Mouse (Mus musculus) neural tube, embryonic 14.5 days (tissue): ENCODE results near the gene Hcrt. TPM values are rescaled to one million over a fixed set of nuclear protein-coding genes. Genes with fewer than 3 reads are reported as not detected.

Experiments used
- ATAC-seq: fragments of 200-750 bp; cut with Nextera tagmentation; 2 replicates; pipeline ENCODE4 v1.8.0; 2017; ENCODE audit warnings: low read depth, mild to moderate bottlenecking, moderate TSS enrichment, moderate library complexity
- H3K27ac ChIP-seq: fragments of 300-500 bp; sonication (generic); 2 replicates; pipeline ENCODE4 v1.5.1; 2014; ENCODE audit warnings: low read depth, mild to moderate bottlenecking, control low read depth, low read length, moderate library complexity, mixed read lengths
- H3K27me3 ChIP-seq: fragments of 300-500 bp; sonication (generic); 2 replicates; pipeline ENCODE4 v1.6.1; 2014; ENCODE audit warnings: low read length; ENCODE audit not compliant: control insufficient read depth, insufficient read depth
- H3K36me3 ChIP-seq: fragments of 300-500 bp; sonication (generic); 2 replicates; pipeline ENCODE4 v1.6.1; 2014; ENCODE audit warnings: low read length, mixed read lengths; ENCODE audit not compliant: control insufficient read depth, insufficient read depth
- H3K4me1 ChIP-seq: fragments of 300-500 bp; sonication (generic); 2 replicates; pipeline ENCODE4 v1.6.1; 2014; ENCODE audit warnings: low read length; ENCODE audit not compliant: control insufficient read depth, insufficient read depth
- H3K4me2 ChIP-seq: fragments of 300-500 bp; sonication (generic); 2 replicates; pipeline ENCODE4 v1.6.1; 2014; ENCODE audit warnings: mild to moderate bottlenecking, low read depth, low read length, control low read depth
- H3K4me3 ChIP-seq: fragments of 300-500 bp; sonication (generic); 2 replicates; pipeline ENCODE4 v1.5.1; 2014; ENCODE audit warnings: low read depth, low read length, control low read depth, mixed read lengths
- H3K9ac ChIP-seq: fragments of 300-500 bp; sonication (generic); replicated peaks from 2 replicates; pipeline ENCODE4 v1.6.1; 2014; ENCODE audit warnings: low read depth, mild to moderate bottlenecking, control low read depth, low read length, mixed read lengths
- H3K9me3 ChIP-seq: fragments of 300-500 bp; sonication (generic); 2 replicates; pipeline ENCODE4 v1.6.1; 2016; ENCODE audit warnings: low read length; ENCODE audit not compliant: control insufficient read depth
- WGBS: fragments of 180-500 bp; shearing (Covaris S2); extraction: QIAGEN DNeasy Blood & Tissue Kit; methylation state at CpG from one replicate; pipeline ENCODE4 v1.1.7; 2014; 5-methylcytosine and 5-hydroxymethylcytosine counted together
- polyA plus RNA-seq: library from polyadenylated mRNA; unstranded; fragments of >200 nt; fragmentation: Nextera tagmentation; extraction: Ambion mirVana; gene quantifications from 2 replicates; pipeline ENCODE4 v1.2.1, GENCODE M21; 2014

Gene Hcrt
- polyA plus RNA-seq, 1 experiment from 2014 or later: 0.51 TPM

- Histone ChIP-seq H3K36me3 (0 out of 2 replicates have a peak, but pooled peaks cover 3% of the 10 kb centered on the region), H3K4me1 (no peaks in the 10 kb centered on the region), H3K9me3 (no peaks in the 10 kb centered on the region), H3K4me3 (no peak overlapping the region), H3K27ac (no peak overlapping the region), H3K27me3 (no peaks in the 10 kb centered on the region), H3K4me2 (no peak overlapping the region), H3K9ac (no peak overlapping the region)
- no peak for ATAC-seq
- 68% methylated on average over 5 of the region's 5 CpGs for WGBS
These were observed 15.6 kb downstream of the Hcrt start for GRCm38 (mm10) chr11:100747114-100747513.

- 87% methylated on average over 10 of the region's 10 CpGs for WGBS
- Histone ChIP-seq H3K4me2 (no peak overlapping the region), H3K27ac (no peak overlapping the region), H3K27me3 (no peaks in the 10 kb centered on the region), H3K4me3 (no peak overlapping the region), H3K36me3 (0 out of 2 replicates have a peak, but pooled peaks cover 6% of the 10 kb centered on the region), H3K4me1 (no peaks in the 10 kb centered on the region), H3K9ac (no peak overlapping the region), H3K9me3 (no peaks in the 10 kb centered on the region)
- no peak for ATAC-seq
These were observed 16.2 kb downstream of the Hcrt start for GRCm38 (mm10) chr11:100746546-100746945.

DNA sequence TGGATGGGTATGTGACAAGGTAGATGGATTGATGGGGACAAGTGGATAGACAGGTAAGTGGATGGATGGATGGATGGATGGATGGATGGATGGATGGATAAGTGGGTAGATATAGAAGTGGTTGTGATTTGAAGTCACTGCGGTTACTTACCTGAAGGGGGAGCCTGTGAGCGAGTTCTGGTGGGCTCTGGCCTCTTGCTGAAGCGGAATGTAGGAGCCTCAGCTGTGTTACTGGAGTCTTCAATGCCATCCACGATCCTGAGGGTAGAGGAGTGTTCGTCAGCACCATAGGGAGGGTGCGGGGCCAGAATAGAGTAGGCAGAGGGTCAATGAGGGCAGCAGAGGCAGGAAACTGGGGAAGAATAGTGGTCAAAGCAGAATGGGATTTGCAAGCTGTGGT, 17.6 kb downstream of the Hcrt start:
- H3K9ac ChIP-seq: no peak overlapping the region
- 13% methylated on average over 6 of the region's 6 CpGs for WGBS

GRCm38 (mm10) chr11:100741348-100741747, 21.4 kb downstream of the Hcrt start:
- Histone ChIP-seq H3K27me3 (no peaks in the 10 kb centered on the region), H3K4me1 (peaks cover 11% of the 10 kb centered on the region), H3K27ac (no peak overlapping the region), H3K4me2 (no peak overlapping the region), H3K36me3 (0 out of 2 replicates have a peak, but pooled peaks cover 9% of the 10 kb centered on the region), H3K9ac (no peak overlapping the region), H3K9me3 (no peaks in the 10 kb centered on the region), H3K4me3 (no peak overlapping the region)
- WGBS: 70% methylated on average over 6 of the region's 6 CpGs
- ATAC-seq: no peak

More for the DNA sequence above, 17.6 kb downstream of the Hcrt start:
- Histone ChIP-seq H3K9me3 (no peaks in the 10 kb centered on the region), H3K4me2 (no peak overlapping the region), H3K4me1 (no peaks in the 10 kb centered on the region), H3K4me3 (no peak overlapping the region), H3K36me3 (0 out of 2 replicates have a peak, but pooled peaks cover 10% of the 10 kb centered on the region), H3K27ac (no peak overlapping the region), H3K27me3 (no peaks in the 10 kb centered on the region)
- ATAC-seq: peak; percentile 72

GRCm38 (mm10) chr11:100738749-100739148, 24.0 kb downstream of the Hcrt start:
- Histone ChIP-seq H3K27ac (peak overlapping the region; percentile 75), H3K4me3 (peak overlapping the region; percentile 66), H3K4me1 (peaks cover 17% of the 10 kb centered on the region), H3K36me3 (0 out of 2 replicates have a peak, but pooled peaks cover 9% of the 10 kb centered on the region), H3K4me2 (peak overlapping the region; percentile 59), H3K9ac (peak overlapping the region; percentile 43), H3K27me3 (no peaks in the 10 kb centered on the region), H3K9me3 (no peaks in the 10 kb centered on the region)
- 19% methylated on average over 5 of the region's 5 CpGs for WGBS
- peak; percentile 23; the same call in 1 of the 2 replicates for ATAC-seq

DNA sequence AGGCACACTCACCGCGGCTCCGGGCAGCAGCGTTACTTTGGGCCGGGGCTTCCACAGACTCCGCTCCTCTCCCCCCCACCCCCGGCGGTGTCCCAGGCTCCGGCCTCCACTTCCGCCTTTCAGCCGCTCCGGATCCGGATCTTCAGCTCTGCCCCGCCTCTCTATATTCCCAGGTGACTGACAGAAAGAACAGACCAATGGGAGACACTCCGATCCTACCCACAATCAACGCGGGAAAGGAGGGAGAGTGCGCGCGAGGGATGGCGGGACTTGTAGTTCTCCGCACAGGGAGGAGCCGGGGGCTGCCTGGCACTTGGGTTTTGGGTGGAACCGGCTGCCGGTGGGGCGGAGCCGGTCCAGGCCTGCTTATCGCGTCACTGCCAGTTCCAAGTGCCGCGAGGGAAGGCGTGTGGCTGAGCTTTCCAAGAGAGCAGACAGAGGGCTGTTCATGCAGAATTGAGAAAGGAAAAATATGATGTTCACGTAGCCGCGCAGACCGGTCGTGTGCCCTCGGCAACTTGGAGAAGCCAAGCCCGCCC, 24.6 kb downstream of the Hcrt start, which contains the start of gene Rab5c:
TSS of gene Rab5c (minus strand) at position 150 of the 539 bp plus-strand sequence.
- ATAC-seq: peak; percentile 98
- peak within 1 kb of the TSS; percentile 84 for H3K9ac ChIP-seq
- H3K9me3 ChIP-seq: no peaks in the 10 kb centered on the region
- no peaks in the 10 kb centered on the region for H3K27me3 ChIP-seq
- H3K36me3 ChIP-seq: 0 out of 2 replicates have a peak, but pooled peaks cover 9% of the 10 kb centered on the region
- H3K27ac ChIP-seq: peak within 1 kb of the TSS; percentile 75
- H3K4me3 ChIP-seq: peak within 1 kb of the TSS; percentile 66
- H3K4me1 ChIP-seq: peaks cover 17% of the 10 kb centered on the region
- WGBS: under 1% methylated on average over 39 of the region's 39 CpGs
- H3K4me2 ChIP-seq: peak within 1 kb of the TSS; percentile 78

DNA sequence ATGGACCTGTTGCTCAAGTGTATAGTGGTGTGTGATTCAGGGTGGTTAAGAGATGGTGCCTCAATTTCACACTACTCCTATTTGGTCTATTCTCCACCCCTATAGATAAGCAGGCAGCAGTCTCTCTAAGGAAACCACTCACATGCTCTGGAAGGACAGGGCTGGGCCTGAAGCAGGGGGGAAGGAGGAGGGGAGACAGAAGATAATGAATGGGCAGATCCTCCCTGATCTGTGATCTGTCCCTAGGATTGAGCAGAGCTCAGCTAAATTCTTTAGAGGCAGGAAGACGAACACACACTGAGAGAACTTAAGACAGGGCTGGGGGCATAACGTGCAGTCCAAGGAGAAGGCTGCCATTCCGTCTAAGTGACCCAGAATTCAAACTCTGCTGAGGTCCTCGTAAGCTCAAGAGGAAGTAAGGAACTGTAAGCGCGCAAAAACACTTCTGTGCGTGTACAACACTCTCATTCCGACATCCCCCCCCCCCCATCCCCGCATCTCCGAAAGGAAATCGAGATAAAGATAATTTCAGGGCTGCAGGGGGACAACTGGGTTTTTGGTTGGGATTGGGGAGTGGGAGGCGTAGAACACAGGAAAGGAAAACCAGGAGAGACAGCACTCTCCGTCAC, 25.5 kb downstream of the Hcrt start:
- Histone ChIP-seq H3K4me2 (peak overlapping the region; percentile 78), H3K9me3 (no peaks in the 10 kb centered on the region), H3K27me3 (no peaks in the 10 kb centered on the region), H3K9ac (peak overlapping the region; percentile 84), H3K4me3 (peak overlapping the region; percentile 66), H3K36me3 (0 out of 2 replicates have a peak, but pooled peaks cover 9% of the 10 kb centered on the region), H3K27ac (peak overlapping the region; percentile 7; the same call in 1 of the 2 replicates), H3K4me1 (peaks cover 17% of the 10 kb centered on the region)
- ATAC-seq: no peak
- 2% methylated on average over 13 of the region's 13 CpGs for WGBS

DNA sequence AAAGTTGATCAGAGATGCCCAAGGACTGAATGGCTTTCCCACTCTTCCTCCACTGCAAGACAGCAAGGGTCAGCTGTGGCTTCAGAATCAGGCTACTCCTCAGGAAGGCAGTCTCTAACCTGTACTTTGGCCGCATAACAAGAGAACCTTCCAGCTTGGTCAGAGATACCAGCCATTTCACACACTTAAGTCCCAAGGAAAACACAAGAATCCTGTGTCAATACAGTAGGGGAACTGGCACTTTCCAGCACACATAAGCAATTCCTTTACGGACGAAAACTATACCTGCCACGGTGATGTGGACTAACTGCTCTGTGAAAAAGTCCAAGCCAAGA, 26.0 kb downstream of the Hcrt start:
- Histone ChIP-seq H3K36me3 (0 out of 2 replicates have a peak, but pooled peaks cover 8% of the 10 kb centered on the region), H3K27ac (no peak overlapping the region), H3K9me3 (no peaks in the 10 kb centered on the region), H3K4me1 (peaks cover 17% of the 10 kb centered on the region), H3K4me2 (peak overlapping the region; percentile 78), H3K9ac (no peak overlapping the region), H3K27me3 (no peaks in the 10 kb centered on the region), H3K4me3 (peak overlapping the region; percentile 66)
- ATAC-seq: no peak
- WGBS: 94% methylated on average over 4 of the region's 4 CpGs
